Mouse (Mus musculus): ENCODE data around the gene Nlrp10. TPM values are rescaled to one million over a fixed set of nuclear protein-coding genes. Genes with fewer than 3 reads are reported as not detected.

Gene Nlrp10
- polyA plus RNA-seq, 1 experiment from 2014 or later = not detected

DNA sequence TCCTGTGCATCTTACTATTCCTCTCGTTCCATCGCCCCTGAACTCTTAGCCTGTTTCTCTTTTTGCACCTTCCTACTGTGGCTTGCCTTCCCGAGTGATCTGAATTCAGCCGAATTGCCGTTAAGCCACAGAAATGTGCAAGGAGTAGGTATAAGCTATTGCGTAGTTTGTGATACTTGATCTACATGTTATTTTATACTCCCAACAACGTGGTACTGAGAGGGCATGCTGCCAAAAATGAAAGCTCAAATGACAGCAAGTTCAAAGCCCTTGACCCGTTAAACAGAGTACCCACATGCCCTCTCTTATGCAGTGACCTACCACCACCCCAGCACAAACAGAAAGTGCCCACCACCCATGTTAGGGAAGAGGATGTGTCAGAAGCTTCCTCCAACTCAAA, 4.9 kb upstream of the Nlrp10 start:
- Histone ChIP-seq H3K4me1 (replicated peaks; ENCODE audit: control insufficient read depth, insufficient read depth, low read length) (peaks cover 8% of the 10 kb centered on the region), H3K9ac (ENCODE audit: low read length) (peak overlapping the region; percentile 96), H3K27ac (ENCODE audit: low read depth, low read length) (no peak overlapping the region), H3K4me3 (ENCODE audit: low read depth, low read length) (peak overlapping the region; percentile 98), H3K27me3 (ENCODE audit: control insufficient read depth, insufficient read depth, low read length) (no peaks in the 10 kb centered on the region), H3K4me2 (ENCODE audit: low read depth, low read length, severe bottlenecking) (peak overlapping the region; percentile 87), H3K9me3 (ENCODE audit: control insufficient read depth, low read length) (no peaks in the 10 kb centered on the region), H3K36me3 (ENCODE audit: control insufficient read depth, insufficient read depth, low read length) (peaks cover 9% of the 10 kb centered on the region; the same call in 1 of the 2 replicates)
- ATAC-seq (replicated peaks; ENCODE audit: low FRiP score) (no peak), DNase-seq (ENCODE audit: low spot score) (no peak)
- 6% methylated on average over 8 of the region's 8 CpGs for WGBS

DNA sequence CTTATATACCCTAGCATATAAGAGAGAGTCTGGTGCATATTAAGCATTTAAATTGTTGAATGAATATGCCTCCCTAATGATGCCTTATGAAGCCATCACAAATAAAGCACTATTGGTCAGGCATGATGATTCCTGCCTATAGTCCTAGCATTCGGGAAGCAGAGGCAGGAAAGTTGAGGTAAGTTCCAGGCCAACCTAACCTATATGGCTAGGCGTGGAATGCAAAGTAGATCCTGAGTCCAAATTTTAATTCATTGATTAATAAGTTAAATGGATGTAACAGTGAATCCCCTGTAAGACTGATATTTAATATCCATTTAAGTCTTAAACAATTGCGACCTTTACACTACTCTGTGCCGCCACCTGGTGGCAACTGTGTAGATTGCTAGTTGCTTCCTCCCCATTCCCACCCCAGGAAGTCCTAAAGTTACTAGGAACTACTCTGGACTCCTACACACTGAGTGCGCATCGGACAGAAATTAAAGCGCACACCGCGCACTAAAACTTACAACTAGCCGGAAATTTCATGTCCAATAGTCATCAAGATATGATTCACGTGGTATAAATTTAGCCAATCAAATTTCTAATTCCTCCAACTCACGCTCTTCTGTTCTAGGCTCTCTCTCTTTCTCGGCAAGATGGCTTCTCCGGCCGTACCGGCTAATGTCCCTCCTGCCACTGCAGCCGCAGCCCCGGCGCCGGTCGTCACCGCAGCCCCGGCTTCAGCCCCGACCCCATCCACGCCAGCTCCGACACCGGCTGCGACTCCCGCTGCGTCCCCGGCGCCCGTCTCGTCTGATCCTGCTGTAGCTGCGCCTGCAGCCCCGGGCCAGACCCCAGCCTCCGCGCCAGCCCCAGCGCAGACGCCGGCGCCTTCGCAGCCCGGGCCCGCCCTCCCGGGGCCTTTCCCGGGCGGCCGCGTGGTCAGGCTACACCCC, 4.1 kb upstream of the Nlrp10 start, which contains the start of gene Eif3f:
TSS of gene Eif3f (plus strand) at position 624 of the 938 bp plus-strand sequence.
- peak within 1 kb of the TSS; percentile 87 for H3K4me2 ChIP-seq (ENCODE audit: low read depth, low read length, severe bottlenecking)
- H3K4me3 ChIP-seq (ENCODE audit: low read depth, low read length) = peak within 1 kb of the TSS; percentile 98
- H3K27ac ChIP-seq (ENCODE audit: low read depth, low read length) = peak within 1 kb of the TSS; percentile 70; the same call in 1 of the 2 replicates
- 2% methylated on average over 50 of the region's 50 CpGs for WGBS
- ATAC-seq (replicated peaks; ENCODE audit: low FRiP score) (peak; percentile 96), DNase-seq (ENCODE audit: low spot score) (peak; percentile 94)
- peaks cover 8% of the 10 kb centered on the region for H3K4me1 ChIP-seq (replicated peaks; ENCODE audit: control insufficient read depth, insufficient read depth, low read length)
- H3K36me3 ChIP-seq (ENCODE audit: control insufficient read depth, insufficient read depth, low read length) = peaks cover 6% of the 10 kb centered on the region; the same call in 1 of the 2 replicates
- H3K27me3 ChIP-seq (ENCODE audit: control insufficient read depth, insufficient read depth, low read length) = no peaks in the 10 kb centered on the region
- no peaks in the 10 kb centered on the region for H3K9me3 ChIP-seq (ENCODE audit: control insufficient read depth, low read length)
- peak within 1 kb of the TSS; percentile 96 for H3K9ac ChIP-seq (ENCODE audit: low read length)

DNA sequence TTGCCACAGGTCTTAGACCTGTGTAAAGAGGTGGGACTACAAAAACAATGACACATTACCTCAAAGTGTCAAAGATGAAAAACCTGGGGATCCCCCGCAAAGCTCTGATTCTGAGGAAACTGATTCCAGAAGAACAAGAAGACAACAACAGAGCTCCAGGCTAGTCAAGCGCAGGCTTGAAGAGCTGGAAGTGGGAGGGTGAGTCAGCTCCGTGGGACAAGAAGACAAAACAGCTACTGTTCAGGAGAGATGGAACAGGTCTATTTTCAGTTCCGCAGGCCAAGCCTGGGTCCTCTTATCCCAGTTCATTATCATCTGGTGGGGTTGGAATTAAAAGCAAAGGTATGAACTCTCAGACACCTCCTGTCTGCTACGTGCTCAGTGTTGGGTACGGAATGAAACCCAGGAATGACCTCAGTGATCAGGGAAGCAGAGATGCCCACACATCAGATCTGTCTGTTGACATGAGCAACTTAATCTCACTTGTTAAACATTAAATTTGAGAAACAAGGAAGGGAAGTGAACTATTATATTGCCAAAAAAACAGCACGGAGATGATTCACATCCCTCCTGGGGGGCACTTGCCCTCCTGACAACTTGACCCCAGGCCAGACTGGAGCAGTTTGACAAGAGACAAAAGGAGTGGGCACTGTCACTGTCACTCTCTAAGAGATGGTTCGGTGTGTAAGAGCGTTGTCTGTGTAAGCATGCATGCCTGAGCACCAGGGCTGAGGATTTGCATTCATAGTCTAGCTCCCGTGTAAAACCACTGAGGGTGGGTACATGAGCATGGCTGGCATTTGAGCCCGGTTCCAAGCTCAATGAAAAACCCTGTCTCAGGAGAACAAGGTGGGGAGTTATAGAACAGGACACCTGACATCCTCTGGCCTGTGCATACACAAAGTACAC, 1.4 kb downstream of the Nlrp10 start:
- Histone ChIP-seq H3K4me1 (replicated peaks; ENCODE audit: control insufficient read depth, insufficient read depth, low read length) (no peaks in the 10 kb centered on the region), H3K36me3 (ENCODE audit: control insufficient read depth, insufficient read depth, low read length) (no peaks in the 10 kb centered on the region), H3K9ac (ENCODE audit: low read length) (no peak overlapping the region), H3K27me3 (ENCODE audit: control insufficient read depth, insufficient read depth, low read length) (no peaks in the 10 kb centered on the region), H3K4me3 (ENCODE audit: low read depth, low read length) (no peak overlapping the region), H3K4me2 (ENCODE audit: low read depth, low read length, severe bottlenecking) (no peak overlapping the region), H3K27ac (ENCODE audit: low read depth, low read length) (no peak overlapping the region), H3K9me3 (ENCODE audit: control insufficient read depth, low read length) (no peaks in the 10 kb centered on the region)
- DNase-seq (ENCODE audit: low spot score) (no peak), ATAC-seq (replicated peaks; ENCODE audit: low FRiP score) (no peak)
- WGBS = 79% methylated on average over 11 of the region's 11 CpGs

DNA sequence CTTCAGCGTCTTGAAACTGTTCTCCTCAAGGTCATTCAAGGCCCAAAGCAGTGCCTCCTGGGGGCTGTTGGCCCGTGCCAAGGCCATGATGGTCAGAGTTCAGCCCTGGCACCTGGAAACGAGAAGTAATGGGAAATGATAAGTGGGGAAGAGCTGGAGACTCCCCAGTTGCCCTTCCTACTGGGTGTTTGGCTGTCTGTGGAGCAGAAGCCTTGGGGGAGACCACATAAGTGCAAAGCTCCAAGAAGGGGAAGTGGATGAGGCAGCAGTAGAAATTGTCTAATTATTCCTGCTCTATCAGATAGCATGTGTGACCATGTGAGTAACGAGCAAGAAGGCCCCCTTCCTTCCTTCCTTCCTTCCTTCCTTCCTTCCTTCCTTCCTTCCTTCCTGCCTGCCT, 2.9 kb downstream of the Nlrp10 start:
- 80% methylated on average over 4 of the region's 4 CpGs for whole genome bisulfite sequencing
- H3K4me1 ChIP-seq (replicated peaks; ENCODE audit: control insufficient read depth, insufficient read depth, low read length) = no peaks in the 10 kb centered on the region
- H3K27ac ChIP-seq (ENCODE audit: low read depth, low read length) = no peak overlapping the region

DNA sequence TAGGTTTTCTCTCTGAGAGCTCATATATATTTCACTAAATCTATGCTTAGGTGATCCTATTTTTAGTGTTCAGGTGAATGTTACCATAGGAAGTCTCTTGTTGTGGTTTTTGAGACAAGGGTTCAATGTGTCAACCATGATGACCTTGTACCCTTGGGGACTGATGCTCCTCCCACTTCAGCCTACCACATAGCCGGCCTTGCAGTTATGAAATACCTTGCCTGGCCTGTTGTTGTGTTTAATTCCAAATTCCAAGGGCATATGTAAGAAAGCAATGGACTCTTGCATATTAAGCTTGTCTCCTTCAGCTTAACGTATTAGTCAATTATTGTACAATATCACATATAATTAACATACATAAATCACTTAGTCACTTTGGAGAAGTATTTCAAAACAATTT, 26.0 kb downstream of the Nlrp10 start:
- 76% methylated on average over 2 of the region's 2 CpGs for WGBS
- Histone ChIP-seq H3K9ac (ENCODE audit: low read length) (no peak overlapping the region), H3K4me1 (replicated peaks; ENCODE audit: control insufficient read depth, insufficient read depth, low read length) (no peaks in the 10 kb centered on the region), H3K9me3 (ENCODE audit: control insufficient read depth, low read length) (no peaks in the 10 kb centered on the region), H3K4me2 (ENCODE audit: low read depth, low read length, severe bottlenecking) (no peak overlapping the region), H3K4me3 (ENCODE audit: low read depth, low read length) (no peak overlapping the region), H3K27me3 (ENCODE audit: control insufficient read depth, insufficient read depth, low read length) (no peaks in the 10 kb centered on the region), H3K36me3 (ENCODE audit: control insufficient read depth, insufficient read depth, low read length) (no peaks in the 10 kb centered on the region), H3K27ac (ENCODE audit: low read depth, low read length) (no peak overlapping the region)
- DNase-seq (ENCODE audit: low spot score) (no peak), ATAC-seq (replicated peaks; ENCODE audit: low FRiP score) (no peak)

More for the DNA sequence above, 2.9 kb downstream of the Nlrp10 start:
- ATAC-seq (replicated peaks; ENCODE audit: low FRiP score) (no peak), DNase-seq (ENCODE audit: low spot score) (no peak)
- H3K9me3 ChIP-seq (ENCODE audit: control insufficient read depth, low read length) = no peaks in the 10 kb centered on the region
- H3K4me2 ChIP-seq (ENCODE audit: low read depth, low read length, severe bottlenecking) = no peak overlapping the region
- H3K36me3 ChIP-seq (ENCODE audit: control insufficient read depth, insufficient read depth, low read length) = no peaks in the 10 kb centered on the region
- H3K27me3 ChIP-seq (ENCODE audit: control insufficient read depth, insufficient read depth, low read length) = no peaks in the 10 kb centered on the region
- H3K4me3 ChIP-seq (ENCODE audit: low read depth, low read length) = no peak overlapping the region
- no peak overlapping the region for H3K9ac ChIP-seq (ENCODE audit: low read length)

DNA sequence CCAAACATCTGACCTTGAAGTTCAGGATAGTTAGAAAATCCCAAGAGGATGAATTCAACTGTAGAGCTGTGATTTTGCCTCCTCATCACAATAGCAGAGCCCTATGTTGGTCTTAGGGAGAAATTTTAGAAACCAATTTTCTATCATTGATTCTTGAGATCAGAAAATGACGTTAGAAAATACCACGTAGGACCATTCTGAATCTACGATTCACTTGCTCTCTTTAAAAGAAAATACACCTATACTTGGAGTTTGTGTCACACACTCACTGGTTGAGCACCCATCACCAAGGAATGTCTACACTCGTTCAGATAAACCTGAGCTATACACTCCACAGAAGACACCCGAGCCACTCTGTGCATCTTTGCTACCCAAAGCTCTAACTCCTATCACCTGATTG, 35.7 kb downstream of the Nlrp10 start, which contains the start of gene Olfr519:
TSS of gene Olfr519 (minus strand) at position 101 of the 400 bp plus-strand sequence.
- Histone ChIP-seq H3K36me3 (ENCODE audit: control insufficient read depth, insufficient read depth, low read length) (no peaks in the 10 kb centered on the region), H3K27me3 (ENCODE audit: control insufficient read depth, insufficient read depth, low read length) (no peaks in the 10 kb centered on the region), H3K9me3 (ENCODE audit: control insufficient read depth, low read length) (no peaks in the 10 kb centered on the region), H3K9ac (ENCODE audit: low read length) (no peak within 1 kb of the TSS), H3K4me3 (ENCODE audit: low read depth, low read length) (no peak within 1 kb of the TSS), H3K4me1 (replicated peaks; ENCODE audit: control insufficient read depth, insufficient read depth, low read length) (no peaks in the 10 kb centered on the region), H3K4me2 (ENCODE audit: low read depth, low read length, severe bottlenecking) (no peak within 1 kb of the TSS), H3K27ac (ENCODE audit: low read depth, low read length) (no peak within 1 kb of the TSS)
- ATAC-seq (replicated peaks; ENCODE audit: low FRiP score) (no peak), DNase-seq (ENCODE audit: low spot score) (no peak)
- 90% methylated on average over 5 of the region's 5 CpGs for WGBS

DNA sequence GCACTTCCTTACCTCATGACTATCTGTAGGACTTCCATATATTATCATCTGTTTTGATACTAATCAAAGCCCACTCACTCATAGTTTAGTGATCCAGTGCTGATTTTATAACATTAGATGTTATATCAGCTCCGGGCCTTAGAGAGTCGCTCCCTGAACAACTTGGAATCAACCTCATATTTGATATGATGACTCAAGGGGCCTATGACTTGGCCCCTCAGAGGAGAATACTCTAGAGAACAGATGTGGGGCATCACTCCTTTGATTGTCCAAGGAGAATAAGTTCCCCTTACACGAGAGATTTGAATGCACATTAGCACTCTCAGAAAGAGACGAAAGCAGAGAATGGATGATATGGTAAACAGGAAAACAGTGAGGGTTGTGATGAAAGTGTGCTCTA, 45.1 kb downstream of the Nlrp10 start, which contains the start of gene Olfr518:
TSS of gene Olfr518 (minus strand) at position 101 of the 400 bp plus-strand sequence.
- no peaks in the 10 kb centered on the region for H3K9me3 ChIP-seq (ENCODE audit: control insufficient read depth, low read length)
- no peaks in the 10 kb centered on the region for H3K36me3 ChIP-seq (ENCODE audit: control insufficient read depth, insufficient read depth, low read length)
- no peak within 1 kb of the TSS for H3K9ac ChIP-seq (ENCODE audit: low read length)
- 84% methylated on average over 4 of the region's 4 CpGs for WGBS
- H3K27me3 ChIP-seq (ENCODE audit: control insufficient read depth, insufficient read depth, low read length) = no peaks in the 10 kb centered on the region
- H3K4me3 ChIP-seq (ENCODE audit: low read depth, low read length) = no peak within 1 kb of the TSS
- ATAC-seq (replicated peaks; ENCODE audit: low FRiP score) = no peak
- no peak for DNase-seq (ENCODE audit: low spot score)
- no peaks in the 10 kb centered on the region for H3K4me1 ChIP-seq (replicated peaks; ENCODE audit: control insufficient read depth, insufficient read depth, low read length)
- no peak within 1 kb of the TSS for H3K4me2 ChIP-seq (ENCODE audit: low read depth, low read length, severe bottlenecking)
- H3K27ac ChIP-seq (ENCODE audit: low read depth, low read length) = no peak within 1 kb of the TSS

DNA sequence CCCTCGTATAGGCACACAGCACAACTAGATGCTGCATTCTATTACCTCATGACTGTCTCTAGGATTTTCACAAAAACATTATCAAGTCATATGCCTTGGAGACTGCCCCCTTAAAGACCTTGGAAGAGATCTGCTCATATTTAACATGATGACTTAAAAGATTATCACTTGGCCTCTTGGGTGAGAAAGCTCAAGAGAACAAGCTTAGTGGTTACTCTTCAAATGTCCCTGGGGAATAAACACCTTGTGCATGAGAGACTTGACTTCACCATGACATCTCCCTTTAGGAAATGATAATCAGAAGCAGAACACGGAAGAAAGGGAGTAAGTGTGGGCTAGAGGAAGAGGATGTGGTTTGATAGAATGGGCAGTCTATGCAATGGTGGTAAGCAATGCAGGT, 57.7 kb downstream of the Nlrp10 start, which contains the start of gene Olfr517:
TSS of gene Olfr517 (minus strand) at position 101 of the 400 bp plus-strand sequence.
- H3K4me2 ChIP-seq (ENCODE audit: low read depth, low read length, severe bottlenecking) = no peak within 1 kb of the TSS

More for the DNA sequence above, 57.7 kb downstream of the Nlrp10 start, which contains the start of gene Olfr517:
- 73% methylated on average over 2 of the region's 2 CpGs for WGBS
- no peaks in the 10 kb centered on the region for H3K36me3 ChIP-seq (ENCODE audit: control insufficient read depth, insufficient read depth, low read length)
- ATAC-seq (replicated peaks; ENCODE audit: low FRiP score) = no peak
- no peak within 1 kb of the TSS for H3K27ac ChIP-seq (ENCODE audit: low read depth, low read length)
- no peaks in the 10 kb centered on the region for H3K4me1 ChIP-seq (replicated peaks; ENCODE audit: control insufficient read depth, insufficient read depth, low read length)
- no peaks in the 10 kb centered on the region for H3K27me3 ChIP-seq (ENCODE audit: control insufficient read depth, insufficient read depth, low read length)
- no peak within 1 kb of the TSS for H3K9ac ChIP-seq (ENCODE audit: low read length)
- no peaks in the 10 kb centered on the region for H3K9me3 ChIP-seq (ENCODE audit: control insufficient read depth, low read length)
- H3K4me3 ChIP-seq (ENCODE audit: low read depth, low read length) = no peak within 1 kb of the TSS
- no peak for DNase-seq (ENCODE audit: low spot score)

All from forebrain, embryonic 11.5 days (tissue).